Mouse (Mus musculus) lung, postnatal 14 days (tissue): ENCODE measurements around the gene Pfn2.

Source experiments
- DNase-seq: peaks from one replicate; pipeline ENCODE4 v3.0.0; 2021

Pfn2 gene

DNA sequence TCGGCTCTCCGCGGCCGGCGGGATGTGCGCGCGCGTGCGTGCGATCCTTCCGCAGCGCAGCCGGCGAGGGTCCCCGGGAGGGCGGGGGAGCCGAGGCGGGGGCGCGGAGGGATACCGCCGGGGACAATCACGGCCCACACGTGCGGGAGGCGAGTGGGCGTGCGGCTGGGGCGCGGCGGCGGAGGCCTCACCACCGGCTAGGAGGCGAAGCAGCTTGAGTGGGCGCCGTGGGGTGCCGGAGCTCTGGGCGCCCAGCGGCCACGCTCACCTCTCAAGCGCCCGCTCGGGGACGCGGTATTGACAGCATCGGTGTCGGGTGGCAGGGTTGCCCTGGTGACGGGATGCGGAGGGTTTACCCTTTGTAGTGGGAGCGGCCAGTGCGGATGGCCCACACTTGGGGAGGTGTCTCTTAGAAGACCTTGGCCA is at the start of gene Pfn2:
Gene Pfn2 (minus strand): TSS at position 320 of the 426 bp plus-strand sequence.
- DNase-seq = peak; percentile 65

DNA sequence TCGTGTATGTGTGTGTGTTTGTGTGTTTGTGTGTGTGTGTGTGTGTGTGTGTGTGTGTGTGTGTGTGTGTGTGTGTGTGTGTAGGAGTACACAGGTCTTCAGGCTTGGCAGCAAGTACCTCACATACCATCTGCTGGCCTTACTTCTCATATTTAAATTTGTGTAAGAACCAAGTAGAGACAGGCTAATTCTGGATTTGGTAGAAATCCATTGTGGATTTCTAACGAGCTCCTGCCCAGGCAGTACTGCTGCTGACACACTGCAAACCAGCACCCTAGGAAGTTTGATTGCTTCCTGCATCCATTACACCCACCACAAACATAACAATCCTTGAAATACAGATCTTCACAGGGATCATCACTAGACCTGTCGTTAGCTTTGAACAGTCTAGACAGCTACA is 35.1 kb upstream of the Pfn2 start:
- DNase-seq = no peak

DNA sequence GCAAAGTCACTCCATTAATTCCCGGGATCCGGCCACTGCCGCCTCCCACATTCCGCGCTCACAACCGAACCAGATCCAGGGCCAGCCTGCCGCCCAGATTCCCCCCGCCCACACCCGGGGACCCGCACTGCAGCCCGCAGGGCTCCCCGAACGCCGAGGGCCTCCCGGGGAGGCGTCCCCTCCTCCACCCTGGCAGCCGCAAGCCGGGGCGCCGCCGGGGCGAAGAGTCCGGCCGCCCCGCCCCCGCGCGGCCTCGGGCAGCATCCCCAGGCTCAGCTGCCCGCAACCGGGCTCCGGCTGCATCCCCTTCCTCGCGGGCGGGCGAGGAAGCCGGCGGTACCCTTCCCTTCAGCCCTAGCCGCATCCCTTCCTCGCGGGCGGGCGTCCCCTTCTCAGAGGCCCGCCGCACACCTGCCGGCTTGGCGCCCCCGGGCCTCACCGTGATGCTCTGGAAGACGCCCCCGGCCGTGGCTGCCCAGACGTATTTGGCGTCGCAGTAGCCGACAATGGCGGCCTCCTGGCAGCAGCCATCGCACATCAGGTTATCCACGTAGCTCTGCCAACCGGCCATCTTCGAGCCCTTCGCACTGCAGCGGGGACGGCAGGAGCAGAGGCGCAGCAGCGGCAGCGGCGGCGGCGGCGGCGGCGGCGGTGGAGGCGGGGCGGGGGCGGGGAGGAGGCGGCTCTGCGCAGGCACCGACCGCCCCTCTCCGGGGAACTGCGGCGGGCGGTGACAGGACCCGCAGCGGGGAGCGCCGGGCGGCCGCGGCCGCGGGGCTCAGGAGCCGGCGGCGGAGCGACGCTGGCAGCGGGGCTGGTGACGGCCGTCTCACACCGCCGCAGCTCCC is 743 bp downstream of the Pfn2 start:
- DNase-seq = peak; percentile 55

DNA sequence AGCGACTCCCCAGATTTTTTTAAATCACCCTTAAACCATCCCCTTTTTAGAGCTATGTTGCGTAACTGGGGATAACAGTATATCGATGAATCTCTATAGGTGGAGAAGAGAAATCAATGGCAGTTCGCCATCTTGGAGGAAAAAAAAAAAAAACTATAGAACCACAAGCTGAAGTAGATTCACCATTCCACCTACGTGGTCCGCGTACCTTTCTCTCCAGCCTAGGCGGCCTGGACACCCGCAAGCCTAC is 1.3 kb downstream of the Pfn2 start:
- no peak for DNase-seq

DNA sequence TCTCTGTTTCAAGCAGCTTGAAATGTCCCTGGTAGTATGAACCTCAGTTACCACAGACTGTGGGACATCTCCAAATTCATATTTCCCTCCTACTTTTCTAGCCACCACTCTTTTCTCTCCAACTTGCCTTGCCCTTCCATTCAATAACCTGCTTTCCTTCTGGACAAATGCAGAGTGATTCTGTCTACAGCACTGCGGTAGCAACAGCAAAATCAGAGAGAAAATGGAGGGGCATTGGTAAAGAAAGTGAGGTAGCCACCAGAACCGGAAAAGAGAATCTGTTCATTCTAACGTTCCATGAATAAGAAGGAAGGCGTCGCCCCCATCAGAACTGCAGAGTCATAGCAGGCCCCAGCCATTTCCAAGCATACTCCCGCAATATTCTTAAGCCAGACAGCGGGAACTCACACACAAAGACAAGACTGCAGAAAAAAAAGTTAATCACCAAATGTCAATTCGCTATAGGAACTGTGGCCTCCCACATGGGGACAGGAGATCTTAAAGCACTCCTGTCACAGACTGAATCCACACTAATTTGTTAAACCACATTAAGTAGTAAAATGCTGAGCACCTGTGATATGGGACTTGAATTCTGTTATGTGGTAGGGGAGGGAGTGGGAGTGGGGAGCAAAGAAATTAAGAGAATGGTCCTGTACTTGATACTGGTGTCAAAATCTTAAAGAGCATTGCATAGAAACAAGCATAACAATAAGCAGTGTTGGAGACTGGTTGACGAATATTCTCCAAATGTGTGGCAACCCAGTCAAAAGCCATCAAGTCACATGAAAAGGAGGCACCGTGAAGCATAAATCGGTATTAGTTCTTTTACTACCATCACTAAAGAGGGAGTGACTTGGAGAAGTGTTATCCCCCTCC is 1.9 kb downstream of the Pfn2 start:
- no peak for DNase-seq

DNA sequence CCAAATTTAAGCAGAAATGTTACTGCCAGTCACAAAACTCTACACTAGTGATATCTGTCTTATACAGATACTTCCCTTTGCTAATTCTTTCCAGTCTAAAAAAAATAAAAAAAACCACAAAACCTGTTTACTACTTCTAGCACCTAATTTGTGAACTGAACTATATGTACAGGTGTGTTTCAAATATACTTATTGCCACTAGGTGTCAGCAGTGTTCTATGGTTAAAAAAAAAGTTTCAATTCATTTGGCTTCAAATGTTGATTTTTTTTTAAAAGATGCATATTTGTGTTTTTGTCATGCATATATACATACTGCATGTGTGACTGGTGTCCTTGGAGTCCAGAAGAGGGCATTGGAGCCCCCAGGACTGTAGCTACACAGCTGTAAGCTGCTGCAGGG is 4.1 kb downstream of the Pfn2 start:
- DNase-seq = no peak

DNA sequence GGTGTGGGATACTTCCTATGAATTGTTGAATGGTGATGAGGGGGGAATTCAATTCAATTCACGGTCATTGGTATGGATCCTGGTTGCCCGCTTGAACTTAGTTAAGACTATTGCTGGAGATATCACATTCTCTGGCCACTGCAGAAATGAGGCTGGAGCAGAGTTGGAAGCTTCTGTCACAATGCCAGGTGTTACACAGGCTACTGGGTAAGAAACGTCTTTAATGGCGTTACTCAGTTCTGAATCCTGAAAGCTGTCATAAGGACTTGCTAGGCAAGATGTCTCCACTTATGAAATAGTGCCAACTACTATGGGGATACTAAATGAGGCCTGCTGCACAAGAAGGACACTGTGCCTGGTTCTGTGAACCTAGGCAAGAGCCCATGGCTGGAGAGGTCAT is 11.0 kb downstream of the Pfn2 start:
- DNase-seq = no peak

DNA sequence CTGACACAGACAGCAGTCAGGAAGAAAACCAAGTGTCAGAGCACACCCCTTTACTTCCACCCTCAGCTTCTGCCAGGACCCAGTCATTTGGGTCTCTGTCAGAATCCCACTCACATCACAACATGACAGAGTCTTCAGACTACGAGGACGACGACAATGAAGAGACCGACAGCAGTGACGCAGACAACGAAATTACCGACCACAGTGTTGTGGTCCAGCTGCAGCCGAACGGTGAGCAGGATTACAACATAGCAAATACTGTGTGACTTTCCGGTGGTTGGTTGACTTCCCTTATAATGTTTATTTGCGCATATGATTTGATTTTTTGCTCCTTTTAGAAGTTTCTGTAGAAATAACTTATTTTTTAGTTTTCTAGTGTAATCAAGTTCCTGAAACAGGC is 14.3 kb downstream of the Pfn2 start:
- no peak for DNase-seq

DNA sequence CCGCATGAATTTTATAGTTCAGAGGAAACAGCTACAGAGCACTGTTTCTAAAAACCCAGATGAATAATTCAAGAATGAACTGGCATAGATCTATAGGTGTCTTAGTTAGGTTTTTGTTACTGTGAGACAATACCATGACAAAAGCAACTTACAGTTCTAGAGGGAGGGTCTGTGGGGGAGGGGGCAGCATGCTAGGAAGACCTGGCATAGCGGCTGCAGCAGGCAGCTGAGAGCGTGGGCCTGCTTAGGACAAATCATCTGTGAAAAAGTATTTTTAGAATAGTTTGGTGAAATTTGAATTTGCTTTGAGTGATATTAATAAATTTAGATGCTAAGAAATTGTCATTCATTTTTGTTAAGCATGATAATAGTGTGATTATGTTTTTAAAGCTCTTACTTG is 22.0 kb downstream of the Pfn2 start:
- DNase-seq = no peak

DNA sequence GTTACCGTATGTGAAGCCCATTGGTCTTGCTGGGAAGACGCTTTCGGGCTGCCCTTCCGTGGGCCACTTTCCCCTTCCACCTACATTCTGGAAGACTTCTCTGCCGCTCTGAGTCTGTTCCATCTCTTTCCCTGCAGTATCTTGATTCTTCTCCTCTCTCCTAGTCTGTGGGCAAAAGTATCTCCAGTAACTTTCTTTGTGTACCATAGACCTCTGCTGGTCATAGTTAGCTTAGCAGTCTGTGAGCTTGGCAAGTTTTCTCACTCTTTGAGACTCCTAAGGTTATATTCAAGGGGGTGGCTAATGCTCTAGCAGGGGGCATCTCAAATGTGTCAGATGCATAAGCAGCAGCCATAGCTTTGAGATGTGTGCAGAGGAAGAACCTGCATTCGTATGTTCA is 32.4 kb downstream of the Pfn2 start:
- no peak for DNase-seq

DNA sequence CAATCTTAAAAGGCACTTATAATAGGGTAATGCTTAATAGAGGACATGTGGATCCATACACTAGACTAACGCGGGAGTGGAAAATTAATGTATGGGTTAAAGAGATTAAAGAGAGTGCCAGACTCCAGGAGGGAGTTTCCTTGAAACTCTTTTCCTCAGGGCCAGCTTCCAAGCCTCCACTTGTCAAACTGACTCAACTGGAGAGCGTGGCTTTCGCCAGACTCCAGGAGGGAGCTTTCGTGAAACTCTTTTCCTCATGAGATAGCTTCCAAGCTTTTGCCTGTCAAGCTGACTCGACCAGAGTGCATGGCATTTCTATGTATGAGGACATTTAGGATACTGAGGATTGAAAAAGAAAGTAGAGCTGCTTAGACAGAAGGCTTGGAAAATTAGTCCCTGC is 52.8 kb downstream of the Pfn2 start:
- DNase-seq = peak; percentile 30
